Mouse (Mus musculus) naive thymus-derived CD4-positive, alpha-beta T cell, adult 2 months (primary cell): ENCODE results near the gene Calhm6.
A peak's percentile ranks its signal among the peaks of the same experiment; 100 is the strongest.

Experiments used
- DNase-seq: peaks from one replicate; pipeline ENCODE4 v3.0.0-alpha.2; 2011; ENCODE audit warnings: low read depth

Calhm6 gene

GRCm38 (mm10) chr10:34127392-34128378 lies at the start of gene Calhm6:
Gene Calhm6, minus strand, starts transcription at chr10:34127984.
- peak; percentile 68 for DNase-seq

GRCm38 (mm10) chr10:34175870-34176606 lies 48.3 kb upstream of the Calhm6 start:
- DNase-seq: peak; percentile 51

- peak; percentile 61 for DNase-seq
Measured at GRCm38 (mm10) chr10:34172663-34173282, 45.0 kb upstream of the Calhm6 start.

DNA sequence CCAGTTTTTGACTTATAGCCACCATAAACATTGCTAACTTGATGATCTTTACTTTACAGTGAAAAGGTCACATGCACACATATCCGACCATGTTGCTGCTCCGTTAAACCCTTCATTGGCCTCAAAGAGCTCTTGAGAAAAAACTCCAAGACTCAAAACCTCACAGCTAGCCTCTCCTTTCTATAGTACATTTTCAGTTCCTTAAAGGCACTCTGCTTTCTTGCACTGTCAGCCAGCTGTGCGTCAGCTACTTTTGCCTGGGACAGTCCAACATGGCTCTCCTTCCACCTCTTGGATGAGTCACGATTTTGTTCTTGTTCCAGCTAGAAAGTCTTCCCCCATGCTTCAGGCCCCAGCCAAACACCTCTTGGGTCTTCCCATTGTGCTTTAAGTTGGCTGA lies 43.9 kb upstream of the Calhm6 start:
- no peak for DNase-seq

DNA sequence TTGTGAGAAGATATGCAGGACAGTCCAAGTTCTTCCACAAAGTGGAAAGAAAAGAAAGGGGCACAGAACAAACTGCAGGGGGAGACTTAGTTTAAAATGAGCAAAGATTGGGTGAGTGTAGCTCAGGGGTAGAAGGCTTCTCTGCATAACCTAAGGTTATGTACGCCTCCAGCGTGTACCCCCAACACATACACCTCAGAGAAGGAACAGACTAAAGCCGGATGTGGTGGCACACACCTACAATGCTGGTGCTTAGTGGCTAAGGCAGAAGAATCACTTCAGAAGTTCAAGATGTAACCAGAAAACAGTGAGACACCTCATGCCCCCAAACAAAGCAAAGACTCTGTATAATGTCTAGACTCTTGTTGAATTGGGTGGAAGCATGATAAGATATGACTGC lies 43.4 kb upstream of the Calhm6 start:
- DNase-seq: peak; percentile 77

DNA sequence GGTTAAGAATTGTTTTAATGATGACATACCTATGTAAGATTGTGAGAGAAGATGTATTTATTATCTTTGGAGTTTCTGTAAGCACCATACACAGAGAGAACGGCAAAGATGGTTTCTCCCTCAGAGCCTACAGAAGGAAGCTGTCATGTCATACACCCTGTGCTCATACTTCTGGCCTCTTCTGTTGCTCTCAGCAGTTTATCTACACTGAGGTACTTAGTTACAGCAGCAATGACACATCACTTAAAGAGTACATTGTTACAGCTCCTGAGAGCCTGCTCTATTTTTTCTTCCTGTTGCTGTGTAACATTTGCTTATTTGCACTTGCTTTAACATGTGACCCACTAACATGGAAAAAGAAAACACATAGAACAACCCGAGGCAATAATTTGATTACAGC lies 39.2 kb upstream of the Calhm6 start:
- DNase-seq: no peak

DNA sequence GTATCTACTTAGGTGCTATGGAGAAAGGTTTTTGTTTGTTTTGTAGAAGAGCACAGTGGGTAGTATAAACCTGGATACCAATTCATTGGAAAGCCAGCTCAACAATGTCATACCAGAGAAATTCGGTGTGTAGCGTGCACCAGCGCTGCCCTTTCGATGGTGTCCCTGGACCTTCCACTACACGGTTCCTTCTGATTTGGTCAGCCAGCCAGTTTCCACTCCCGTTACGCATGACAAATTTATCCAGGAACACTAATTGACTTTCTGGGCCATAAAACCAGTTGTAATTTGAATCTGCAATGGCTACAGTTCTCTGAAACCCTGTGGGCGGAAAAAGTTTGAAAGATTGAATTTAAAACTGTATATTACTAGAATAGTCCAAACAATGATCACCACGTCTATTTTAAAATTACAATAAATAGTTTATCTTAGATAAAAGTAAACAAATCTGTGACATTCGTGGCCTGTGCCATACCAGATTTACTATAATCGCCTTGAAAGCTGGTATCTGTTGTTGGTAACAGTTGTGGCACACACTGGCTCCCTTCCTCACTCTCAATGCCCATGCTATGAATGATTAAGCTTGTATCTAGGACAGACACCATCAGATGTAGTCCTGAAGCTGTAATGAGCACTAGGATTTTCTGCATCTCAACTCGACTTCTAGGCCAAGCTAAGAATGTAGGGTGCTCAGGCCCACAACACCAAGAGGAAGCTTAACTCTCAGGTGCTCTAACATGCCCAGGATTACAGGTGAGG lies 28.2 kb upstream of the Calhm6 start:
- no peak for DNase-seq

DNA sequence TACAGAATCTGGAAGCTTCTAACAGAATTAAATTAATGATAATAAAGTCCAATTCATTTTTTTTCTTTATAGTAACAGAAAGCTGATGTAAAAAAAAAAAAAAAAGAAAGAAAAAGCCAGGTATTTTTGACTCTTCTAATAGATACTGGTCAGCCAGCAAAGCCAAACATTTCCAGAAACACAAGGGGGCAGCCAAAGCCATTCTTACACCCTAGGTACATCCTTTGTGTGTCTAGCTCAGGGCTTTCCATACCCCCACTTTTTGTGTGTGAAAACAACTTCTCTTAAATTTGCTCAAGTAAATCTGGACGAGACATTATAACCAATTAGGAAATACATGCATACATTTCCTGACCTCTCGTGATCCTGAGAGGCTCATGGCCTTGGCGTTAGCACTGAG lies 24.0 kb upstream of the Calhm6 start:
- peak; percentile 57 for DNase-seq

DNA sequence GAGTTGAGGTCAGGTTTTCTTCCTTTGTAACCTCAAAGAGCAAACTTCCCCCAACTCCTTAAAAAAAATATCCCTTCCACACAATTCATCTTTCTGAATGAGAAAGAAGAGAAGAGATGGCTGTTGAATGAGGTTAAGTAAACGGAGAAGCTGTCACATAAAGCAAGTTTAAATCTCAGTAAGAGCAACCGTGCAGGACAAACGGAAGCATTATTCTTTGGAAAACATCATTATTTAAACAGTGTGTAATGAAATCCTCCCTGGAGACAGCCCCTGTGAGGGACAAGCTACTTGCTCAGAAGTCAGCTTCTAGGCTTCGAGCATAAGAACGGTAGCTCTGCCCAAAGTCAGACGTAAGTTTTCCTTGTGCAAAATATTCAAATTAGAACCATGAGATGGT lies 22.7 kb upstream of the Calhm6 start:
- no peak for DNase-seq

GRCm38 (mm10) chr10:34149772-34150171 lies 22.0 kb upstream of the Calhm6 start:
- no peak for DNase-seq

DNA sequence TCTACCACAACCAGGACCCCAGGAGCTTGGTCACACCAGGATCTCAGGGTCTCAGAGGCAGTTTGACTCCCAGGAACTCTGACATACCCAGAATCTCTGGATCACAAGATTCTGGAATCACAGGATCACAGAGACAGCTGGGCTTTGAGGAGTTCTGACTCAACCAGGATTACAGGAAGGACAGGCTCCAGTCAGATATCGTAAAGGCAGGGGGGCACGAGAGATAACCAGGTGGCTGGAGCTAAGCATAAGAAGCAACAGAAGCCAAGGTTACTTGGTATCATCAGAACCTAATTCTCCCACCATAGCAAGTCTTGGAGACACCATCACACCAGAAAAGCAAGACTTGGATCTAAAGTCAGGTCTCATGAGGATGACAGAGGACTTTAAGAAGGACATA lies 13.9 kb upstream of the Calhm6 start:
- no peak for DNase-seq

DNA sequence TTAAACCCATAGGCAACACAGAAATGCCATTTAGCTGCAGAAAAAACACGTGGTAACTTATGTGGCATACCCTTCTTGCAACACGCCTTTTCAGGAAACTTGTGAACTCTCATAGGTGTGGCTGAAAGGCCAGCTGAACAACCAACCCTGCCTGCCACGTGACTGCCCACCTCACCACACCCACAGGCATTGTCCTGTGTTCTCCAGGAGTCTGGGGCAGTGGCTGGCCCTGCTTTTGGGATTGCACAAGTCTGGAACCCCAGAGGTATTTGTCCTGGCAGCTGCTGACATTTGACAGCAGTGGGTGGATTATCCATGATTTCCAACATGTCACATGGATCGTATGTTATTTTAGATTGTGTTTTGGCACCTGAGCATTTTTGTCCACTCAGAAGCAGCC lies 12.0 kb upstream of the Calhm6 start:
- DNase-seq: no peak

- DNase-seq: no peak
Measured at GRCm38 (mm10) chr10:34138027-34138426, 10.2 kb upstream of the Calhm6 start.

GRCm38 (mm10) chr10:34136432-34136831 lies 8.6 kb upstream of the Calhm6 start:
- no peak for DNase-seq

GRCm38 (mm10) chr10:34131356-34131755 lies 3.6 kb upstream of the Calhm6 start:
- DNase-seq: no peak

DNA sequence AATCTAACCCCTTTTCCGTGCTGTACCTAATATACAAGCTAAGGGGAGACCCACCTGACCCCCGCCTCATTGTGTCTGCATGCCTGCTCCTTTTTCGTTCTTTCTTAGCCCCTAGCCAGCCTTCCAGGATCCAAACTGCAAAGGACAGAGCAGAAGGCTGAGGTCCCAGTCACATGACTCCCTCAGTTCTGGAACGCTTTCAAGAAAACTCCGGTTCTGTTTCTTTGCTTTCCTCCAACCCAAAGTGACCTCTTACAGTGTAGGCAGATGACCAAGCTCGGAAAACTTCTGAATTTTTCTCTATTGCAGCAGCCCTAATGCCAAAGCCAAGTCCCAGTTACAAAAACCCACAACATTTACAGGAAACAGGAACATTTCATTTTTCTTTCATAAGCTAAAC lies 607 bp upstream of the Calhm6 start:
- peak; percentile 24 for DNase-seq

- no peak for DNase-seq
Measured at GRCm38 (mm10) chr10:34118421-34118820, 9.4 kb downstream of the Calhm6 start.

- DNase-seq: peak; percentile 36
Measured at GRCm38 (mm10) chr10:34117770-34118169, 10.0 kb downstream of the Calhm6 start.

DNA sequence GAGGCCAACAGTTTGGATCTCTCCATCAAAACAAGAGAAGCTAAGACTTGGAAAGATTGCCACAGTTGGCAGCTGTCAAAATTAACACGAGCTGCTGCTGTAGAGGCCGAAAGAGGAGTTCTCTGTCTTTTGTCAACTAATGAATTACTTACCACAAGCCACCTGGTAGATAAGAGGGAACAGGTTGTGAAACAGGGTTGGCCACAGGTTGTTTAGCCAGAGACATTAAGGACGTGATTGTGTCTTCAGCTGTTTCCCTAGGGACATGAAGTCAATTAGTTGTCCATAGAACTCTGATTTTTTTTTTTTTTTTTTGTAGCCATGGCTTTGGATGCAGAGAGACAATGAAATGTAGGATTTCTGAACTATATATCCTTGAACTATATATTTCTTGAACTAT lies 10.7 kb downstream of the Calhm6 start:
- DNase-seq: no peak

GRCm38 (mm10) chr10:34111964-34112738 lies 15.6 kb downstream of the Calhm6 start:
- peak; percentile 28 for DNase-seq

DNA sequence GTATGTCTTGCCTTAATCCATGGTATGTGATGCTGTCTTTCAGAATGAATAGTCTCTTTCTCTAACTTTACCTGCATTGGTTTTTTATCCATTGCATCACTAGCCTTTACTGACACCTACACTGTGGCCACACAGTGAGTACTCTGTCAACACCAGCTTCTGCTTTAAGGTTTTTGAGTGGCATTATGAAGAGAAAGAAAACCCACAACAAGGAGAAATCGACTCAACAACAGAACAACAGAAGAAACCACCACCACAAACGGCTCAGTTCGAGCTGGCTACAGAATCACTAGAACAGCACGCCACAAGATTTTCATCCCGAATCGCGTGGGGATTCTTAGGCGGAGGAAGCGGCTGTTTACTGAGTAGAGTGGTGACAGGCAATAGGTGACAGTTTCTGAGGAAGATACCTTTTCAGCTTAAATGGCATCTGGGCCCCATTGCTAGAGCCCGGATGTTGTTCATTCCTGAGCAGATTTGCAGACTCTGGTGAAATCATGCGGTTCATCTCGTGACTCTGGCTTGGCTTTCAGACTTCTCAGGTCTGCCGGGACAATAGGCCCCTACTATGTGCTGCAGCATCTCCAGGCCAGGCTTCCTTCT lies 16.8 kb downstream of the Calhm6 start:
- DNase-seq: peak; percentile 83
